Mouse (Mus musculus): Measurements from ENCODE around the gene Rora.

Rora gene

GRCm38 (mm10) chr9:69104321-69104720, 450.7 kb downstream of the Rora start:
- no peak for DNase-seq

DNA sequence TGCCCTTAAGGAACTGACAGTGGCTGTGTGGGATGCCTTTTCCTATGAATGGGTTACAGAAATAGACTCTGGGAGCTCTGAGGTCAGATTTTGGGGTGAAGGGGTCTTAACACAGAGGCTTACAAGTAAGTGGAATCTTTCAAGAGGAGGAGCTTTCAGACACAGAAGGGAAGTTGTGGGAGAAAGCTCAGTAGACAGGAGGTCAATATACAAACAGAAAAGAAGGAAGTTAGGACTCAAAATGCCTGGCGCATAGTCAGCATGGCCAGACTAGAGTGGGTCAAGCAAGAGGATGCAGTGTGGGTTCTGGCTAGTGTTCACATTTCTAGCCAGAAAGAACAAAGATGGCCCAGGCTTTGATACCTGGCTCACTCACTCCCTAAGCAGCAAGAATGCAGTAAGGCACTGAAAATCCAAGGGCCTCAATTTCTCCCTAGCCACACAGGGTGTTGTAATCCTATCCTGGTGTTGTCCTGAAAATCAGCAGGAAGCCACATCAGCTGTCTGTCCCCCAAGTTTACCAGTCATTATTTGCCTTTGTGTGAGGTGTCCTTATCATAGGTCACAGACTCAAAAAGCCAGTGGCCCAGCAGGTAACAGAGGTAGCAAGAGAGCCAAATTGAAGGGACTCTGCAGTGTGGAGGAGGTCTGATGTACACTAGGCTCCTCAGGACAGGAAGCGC, 456.2 kb downstream of the Rora start:
- no peak for DNase-seq

DNA sequence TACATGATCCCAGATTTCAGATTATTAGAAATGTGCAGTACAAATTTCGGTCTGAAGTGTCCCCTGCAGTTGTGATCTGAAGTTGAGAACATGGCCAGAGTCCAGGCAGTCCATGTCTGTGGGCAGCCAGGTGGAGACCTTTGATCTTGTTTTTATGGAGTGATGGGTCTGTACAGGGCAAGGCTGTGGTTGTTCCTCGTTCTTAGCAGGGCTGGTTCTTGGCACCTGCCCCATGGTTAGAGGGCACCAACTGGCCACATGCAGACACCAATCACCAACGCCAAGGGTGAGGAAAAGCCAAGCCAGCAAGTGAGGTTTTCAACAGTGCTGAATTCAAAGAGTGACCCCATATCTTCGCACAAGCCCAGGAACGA, 456.7 kb downstream of the Rora start:
- peak; percentile 62 to 77 for DNase-seq

DNA sequence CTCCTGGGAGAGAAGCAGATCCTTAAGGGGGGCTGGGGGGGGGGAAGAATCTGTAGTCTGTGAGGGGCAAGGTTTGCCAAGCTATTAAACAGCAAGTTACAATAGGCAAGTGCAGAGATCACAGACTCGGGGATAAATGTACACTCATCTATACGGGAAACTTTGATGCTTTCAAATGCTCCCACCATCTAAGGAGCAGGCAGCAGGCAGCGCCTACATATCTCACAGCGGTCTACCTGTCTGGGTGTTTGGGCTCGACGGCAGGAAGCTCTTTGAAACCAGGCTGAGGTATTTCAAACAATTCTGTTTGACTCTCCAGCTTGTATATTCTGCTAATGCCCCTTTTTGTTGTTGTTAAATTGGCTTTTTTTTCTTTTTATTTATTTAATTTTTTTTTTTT, 457.1 kb downstream of the Rora start:
- DNase-seq = no peak

GRCm38 (mm10) chr9:69111539-69111938, 458.0 kb downstream of the Rora start:
- no peak for DNase-seq

GRCm38 (mm10) chr9:69114429-69114984, 460.9 kb downstream of the Rora start:
- DNase-seq = no peak

DNA sequence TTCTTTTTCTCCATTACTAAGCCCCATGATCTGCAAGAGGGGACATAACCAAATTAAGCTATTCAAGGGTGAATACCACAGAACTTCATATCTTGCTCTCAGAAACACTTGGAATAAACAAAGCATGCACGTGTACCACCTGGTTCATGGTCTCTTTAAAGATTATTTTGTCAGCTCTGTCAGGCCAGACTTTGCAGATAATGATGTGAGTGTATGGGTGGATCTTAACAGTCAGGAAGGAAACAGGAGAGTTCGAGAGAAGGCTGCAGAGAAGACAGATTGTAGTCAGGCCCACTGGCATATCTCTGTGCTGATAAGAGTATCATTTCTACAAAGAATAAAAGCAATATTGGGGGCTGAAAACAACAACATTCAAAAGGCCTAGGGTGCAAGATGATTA, 463.2 kb downstream of the Rora start:
- no peak for DNase-seq

DNA sequence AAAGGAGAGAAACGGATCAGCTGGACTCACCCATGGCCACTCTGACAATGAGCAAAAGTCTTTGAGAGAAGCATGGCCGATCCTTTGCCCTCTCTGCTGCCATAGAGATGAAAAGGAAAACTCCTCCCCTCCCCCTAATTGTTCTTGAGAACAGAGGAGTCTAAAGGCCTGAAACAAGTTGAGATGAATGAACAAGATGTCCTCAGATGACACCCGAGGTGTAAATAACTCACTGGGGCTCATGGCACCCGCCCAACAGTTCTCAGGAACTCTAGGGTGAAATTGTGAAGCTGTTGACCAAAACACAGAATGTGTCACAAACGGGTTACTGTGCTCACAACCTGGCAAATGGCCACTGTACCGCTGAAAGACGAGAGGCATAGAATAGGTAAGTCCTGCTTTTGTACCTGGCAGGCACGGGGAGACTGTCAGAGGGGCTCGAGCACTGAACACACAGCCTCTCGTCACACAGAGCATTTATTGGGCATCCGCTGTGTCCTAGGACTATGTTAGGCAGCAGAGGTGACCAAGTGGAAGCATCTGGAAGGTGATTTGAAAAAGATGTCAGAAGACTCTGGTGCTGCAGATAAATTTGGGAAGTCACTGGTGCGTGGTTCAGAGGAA, 467.6 kb downstream of the Rora start:
- peak; percentile 64 to 71 for DNase-seq

- DNase-seq = peak; percentile 46 to 59
Measured at GRCm38 (mm10) chr9:69125011-69125786, 471.6 kb downstream of the Rora start.

- no peak for DNase-seq
Measured at GRCm38 (mm10) chr9:69125787-69126161, 472.2 kb downstream of the Rora start.

- DNase-seq = peak; percentile 66 to 70
Measured at GRCm38 (mm10) chr9:69126595-69126994, 473.0 kb downstream of the Rora start.

DNA sequence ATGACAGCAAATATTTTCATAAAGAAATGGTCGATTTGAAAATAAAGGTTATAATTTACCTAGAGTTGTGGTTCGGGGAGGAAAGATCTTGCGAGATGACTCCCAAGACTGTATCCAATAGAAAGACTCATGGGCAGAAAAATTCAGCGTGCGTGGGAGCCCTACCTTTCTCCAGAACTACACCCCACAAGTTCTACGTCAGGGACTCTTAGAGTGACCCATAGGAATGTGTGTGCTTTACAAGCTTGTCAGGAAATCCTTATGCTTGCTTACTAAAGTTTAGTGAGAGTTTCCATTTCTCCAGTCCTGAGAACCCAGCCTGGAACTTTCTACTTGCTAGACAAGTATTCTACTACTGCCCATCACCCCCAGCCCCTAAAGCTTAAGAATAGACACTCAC, 474.7 kb downstream of the Rora start:
- no peak for DNase-seq

DNA sequence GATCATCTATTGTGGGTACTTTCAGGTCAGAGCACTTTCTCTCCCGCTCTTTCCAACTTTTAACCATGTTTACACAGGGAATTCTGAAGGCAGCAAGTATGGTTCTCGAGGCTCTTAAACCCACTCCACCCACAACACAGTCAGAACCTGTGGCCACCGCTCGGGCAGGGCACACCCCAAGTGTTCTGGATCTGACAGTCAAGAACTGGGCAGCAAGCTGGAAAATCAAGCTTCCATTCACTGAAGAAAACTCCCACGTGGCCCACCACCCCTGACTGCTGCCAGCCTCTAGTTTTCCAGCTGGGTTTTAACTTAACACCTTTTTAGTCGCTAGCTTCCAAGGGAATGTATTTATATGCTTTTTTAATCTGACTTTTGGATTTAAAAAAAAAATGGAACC, 479.4 kb downstream of the Rora start:
- DNase-seq = no peak

GRCm38 (mm10) chr9:69133696-69134095, 480.1 kb downstream of the Rora start:
- DNase-seq = peak in 1 of 2 experiments; percentile 46

DNA sequence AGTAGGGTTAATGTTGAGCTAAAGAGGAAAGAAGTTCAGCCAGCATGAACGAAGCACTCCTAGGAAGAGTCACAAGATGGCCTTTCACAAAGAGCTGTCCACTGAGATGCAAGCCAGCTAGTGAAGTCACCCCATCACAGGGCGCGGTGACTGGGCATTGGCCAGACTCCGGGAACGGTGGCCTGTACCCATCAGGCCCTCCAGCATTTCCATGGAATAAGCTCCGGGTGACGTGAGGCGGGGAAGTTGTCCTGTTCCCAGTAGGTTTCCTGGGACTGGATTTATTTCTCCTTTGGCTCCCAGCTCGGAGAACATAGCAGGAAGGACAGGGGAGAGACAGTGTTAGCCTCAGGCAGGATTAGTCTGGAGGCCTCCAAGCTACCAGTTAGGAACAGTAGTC, 481.0 kb downstream of the Rora start:
- DNase-seq = peak; percentile 53 to 62

DNA sequence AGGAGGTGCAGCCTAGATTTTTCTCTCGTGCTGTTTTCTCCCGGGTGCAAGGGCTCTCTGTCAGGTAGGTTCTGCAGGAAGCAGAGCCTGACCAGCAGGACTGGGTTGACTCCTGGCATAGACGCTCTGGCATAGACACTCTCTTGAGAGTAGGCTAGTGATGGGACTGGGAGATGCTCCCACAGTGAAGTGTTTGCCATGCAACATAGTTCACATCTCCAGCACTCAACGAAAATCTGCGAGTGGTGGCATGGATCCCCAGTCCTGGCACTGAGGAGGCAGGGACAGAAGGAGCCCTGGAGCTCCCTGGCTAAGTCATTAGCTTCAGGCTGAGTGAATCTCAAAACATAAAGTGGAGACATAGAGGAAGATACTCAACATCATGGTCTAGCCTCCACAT, 483.2 kb downstream of the Rora start:
- peak; percentile 67 to 71 for DNase-seq

- peak in 1 of 2 experiments; percentile 26 for DNase-seq
Measured at GRCm38 (mm10) chr9:69137398-69137797, 483.8 kb downstream of the Rora start.

DNA sequence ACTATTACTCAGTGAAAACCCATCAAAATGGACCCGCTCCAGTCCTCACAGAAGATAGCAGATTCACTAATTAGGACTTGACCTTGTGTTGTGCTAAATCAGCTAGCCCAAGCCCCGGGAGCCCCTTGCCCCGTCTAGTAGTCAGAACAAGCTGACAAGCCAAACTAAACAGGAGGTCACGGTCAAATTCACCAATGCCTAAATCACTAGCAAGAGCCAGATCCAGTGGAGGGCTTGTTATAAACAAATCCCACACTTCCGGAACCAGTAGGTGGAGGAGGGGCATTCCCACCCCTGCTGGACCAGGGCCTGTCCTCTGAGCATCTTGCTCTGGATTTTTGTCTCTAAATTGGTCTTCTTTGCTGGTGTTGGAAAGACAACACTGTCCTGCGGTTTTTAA, 486.6 kb downstream of the Rora start:
- DNase-seq = peak in 1 of 2 experiments; percentile 40

DNA sequence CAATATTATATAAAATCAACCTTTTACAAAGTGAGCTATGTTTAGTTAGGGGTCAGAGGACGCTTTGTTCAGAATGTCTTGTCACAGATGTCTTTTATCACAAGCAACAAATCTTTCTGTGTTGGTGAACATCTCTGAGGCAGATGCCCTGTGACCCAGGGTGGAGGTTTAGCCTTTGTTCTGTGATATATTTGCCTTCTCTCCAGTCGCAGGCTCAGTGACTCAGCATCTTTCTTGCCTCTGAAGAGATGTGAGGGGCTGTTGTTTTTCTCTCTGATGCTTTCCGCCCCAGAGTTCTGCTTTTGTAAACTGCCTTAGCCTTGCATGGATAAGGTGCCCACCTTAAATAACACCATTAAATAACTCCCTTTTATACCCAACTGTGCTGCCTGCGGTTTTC, 488.3 kb downstream of the Rora start:
- no peak for DNase-seq

GRCm38 (mm10) chr9:69146937-69147336, 493.4 kb downstream of the Rora start:
- no peak for DNase-seq

DNA sequence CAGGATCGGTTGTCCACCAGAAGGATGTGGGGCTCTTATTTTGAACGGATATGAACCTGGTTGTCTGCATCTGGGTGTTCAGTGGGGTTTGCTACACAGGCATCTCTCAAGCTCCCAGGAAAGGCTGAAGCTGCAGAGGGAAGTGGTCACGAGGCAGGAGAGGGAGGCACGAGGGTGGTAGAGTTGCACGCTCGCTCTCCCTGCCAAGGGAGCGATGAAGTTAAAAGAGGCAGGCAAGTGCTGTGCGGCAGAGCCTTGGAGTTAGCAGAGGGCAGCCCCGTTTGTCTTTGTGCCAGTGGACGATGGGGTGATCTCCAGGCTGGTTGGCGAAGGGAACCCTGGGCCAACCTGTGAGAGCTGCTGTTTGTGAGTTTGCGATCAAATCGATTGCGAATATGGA, 496.6 kb downstream of the Rora start:
- peak in 1 of 2 experiments; percentile 50 for DNase-seq

DNA sequence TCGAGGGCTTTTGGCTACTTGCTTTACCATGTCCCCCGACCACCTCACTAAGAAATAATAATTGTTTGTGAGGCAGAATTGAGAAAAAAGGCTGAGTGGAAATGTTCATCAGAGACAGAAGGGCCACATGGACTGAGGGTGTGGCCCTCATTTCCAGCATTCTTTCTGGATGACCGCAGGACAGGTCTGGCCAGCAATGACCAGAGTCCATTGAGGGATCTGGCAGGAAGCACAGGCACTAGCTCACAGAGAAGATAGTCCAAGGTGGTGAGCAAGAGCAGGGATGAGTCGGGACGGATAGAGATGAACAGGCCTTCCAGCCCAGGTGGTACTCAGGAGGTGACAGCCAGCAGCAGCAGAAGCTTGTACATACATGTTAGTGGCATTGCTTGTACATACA, 501.1 kb downstream of the Rora start:
- no peak for DNase-seq

DNA sequence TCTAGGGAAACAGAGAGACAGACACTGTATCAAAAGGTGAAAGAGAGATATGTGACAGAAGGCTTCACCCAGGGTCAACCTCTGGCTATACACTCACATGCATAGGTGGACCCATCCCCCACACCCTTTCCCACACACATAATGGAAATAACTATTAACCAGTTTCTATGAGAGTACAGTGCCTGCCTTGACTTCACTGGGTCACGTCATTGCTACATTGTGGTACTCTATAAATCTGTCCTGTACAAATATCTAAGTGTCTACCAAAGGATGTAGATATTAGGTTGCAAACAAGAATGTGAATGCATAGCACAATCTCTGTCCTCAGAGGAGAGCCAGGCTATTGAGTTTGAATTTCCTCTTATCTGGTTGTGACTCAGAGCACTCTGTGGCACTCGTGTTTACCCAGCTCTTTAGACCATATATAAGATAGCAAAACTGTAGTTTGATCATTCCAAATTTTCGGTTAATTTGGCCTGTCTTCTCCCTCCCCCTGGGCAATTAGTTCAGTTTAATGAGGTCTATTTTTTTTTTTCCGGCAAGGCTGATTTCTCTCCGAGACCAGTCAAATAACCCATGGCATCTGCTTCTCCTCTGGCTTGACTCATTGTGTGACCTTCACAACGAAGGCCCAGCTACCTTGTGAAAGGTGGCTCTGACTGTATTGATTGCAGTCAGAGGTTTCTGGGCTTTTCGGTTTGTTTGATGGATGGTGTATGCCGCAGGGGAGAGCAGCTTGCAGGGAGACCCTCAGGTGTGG, 502.4 kb downstream of the Rora start:
- no peak for DNase-seq

All from cerebellum, postnatal 10 days (tissue).